Mouse (Mus musculus) cortical plate, adult 2 months (tissue): ENCODE measurements around the gene Cplx3.

ENCODE experiments used
- CTCF ChIP-seq: fragments of 200-500 bp; IDR thresholded peaks from 2 replicates; pipeline ENCODE4 v1.5.1; 2011; ENCODE audit warnings: mild to moderate bottlenecking, control low read depth, low read length; ENCODE audit not compliant: insufficient read depth; ENCODE audit errors: extremely low read depth
- POLR2A ChIP-seq: fragments of 200-500 bp; IDR thresholded peaks from 2 replicates; pipeline ENCODE4 v1.6.1; 2011; ENCODE audit warnings: mild to moderate bottlenecking, low read length, control low read depth; ENCODE audit not compliant: insufficient read depth; ENCODE audit errors: extremely low read depth

GRCm38 (mm10) chr9:57639661-57640328, 33.7 kb upstream of the Cplx3 start:
- TF ChIP-seq CTCF (no peak), POLR2A (no peak)
